Mouse (Mus musculus) inflammation-experienced regulatory T-cells, adult 6 months (primary cell): Measurements from ENCODE around the gene Irf2bpl. TPM values are rescaled to one million over a fixed set of nuclear protein-coding genes. Genes with fewer than 3 reads are reported as not detected.

Experiments
- ATAC-seq: one replicate; pipeline ENCODE4 v1.8.0; 2017
- polyA plus RNA-seq, 3 experiments: library from polyadenylated mRNA; unstranded; fragments of 100-300 nt; shearing (Covaris generic); gene quantifications; one replicate each; pipeline ENCODE4 v1.2.1; 2017

Gene Irf2bpl
- polyA plus RNA-seq, 3 experiments from 2014 or later: 8.0 to 14.6 (median 9.4) TPM

DNA sequence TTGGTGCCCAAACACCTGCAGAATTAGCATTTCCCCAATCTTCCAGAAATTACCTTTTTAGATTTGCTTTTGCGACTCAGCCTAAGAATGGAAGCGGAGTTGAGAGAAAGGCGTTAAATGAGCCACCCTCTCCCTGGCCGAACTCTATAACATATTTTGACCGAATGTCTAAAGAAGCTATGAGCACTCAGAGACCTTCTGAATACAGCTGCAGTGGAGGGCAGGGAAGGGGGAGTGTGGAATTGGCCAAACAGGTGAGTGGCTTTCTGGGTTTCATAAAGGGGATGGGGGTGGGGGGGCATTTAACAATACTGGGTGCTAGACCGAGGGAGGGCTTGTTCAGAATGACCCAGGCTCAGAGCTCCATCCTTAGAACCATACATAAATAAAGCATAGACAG lies 738 bp upstream of the Irf2bpl start:
- ATAC-seq: no peak

DNA sequence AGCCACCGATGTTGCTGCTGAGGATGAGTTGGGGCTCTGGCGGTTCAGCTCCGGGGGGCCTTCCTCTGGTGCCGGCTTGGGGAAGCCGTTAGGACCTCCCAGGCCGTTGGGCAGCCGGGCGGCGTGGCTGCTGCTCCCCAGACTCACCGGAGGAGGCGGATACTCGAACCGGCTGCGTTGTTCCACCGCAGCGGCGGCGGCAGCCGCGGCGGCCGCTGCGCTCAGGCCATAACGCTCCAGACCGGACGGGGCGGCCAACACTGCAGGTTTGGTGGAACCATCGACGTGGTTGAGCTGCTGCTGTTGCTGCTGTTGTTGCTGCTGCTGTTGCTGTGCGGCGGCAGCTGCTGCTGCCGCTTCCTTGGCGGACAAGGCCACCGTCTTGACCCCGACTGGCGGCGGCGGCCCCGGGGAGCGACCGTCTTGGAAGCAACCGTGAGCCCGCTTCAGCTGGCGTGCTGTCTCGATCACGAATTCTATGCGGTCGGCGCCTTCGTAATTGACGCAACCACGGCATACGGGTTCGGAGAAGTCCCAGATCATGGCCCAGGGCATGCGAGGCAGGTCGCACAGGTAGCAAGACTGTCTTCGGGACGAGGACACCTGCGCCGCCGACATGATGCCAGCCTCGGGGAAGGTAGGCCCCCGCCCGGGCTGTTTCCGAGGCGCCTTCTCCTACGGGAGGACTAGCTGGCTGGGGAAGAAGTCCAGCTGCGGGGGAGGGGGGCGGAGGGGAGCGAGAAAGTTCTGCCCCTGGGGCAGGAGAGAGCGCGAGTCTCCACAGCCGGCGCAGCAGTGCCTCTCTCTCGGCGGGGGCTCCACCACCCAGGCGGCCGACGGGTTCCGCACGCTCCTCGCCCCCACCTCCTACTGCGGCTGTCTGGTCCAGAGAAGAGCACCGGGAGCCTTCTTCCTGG lies 1.1 kb downstream of the Irf2bpl start:
- peak; percentile 9 for ATAC-seq

DNA sequence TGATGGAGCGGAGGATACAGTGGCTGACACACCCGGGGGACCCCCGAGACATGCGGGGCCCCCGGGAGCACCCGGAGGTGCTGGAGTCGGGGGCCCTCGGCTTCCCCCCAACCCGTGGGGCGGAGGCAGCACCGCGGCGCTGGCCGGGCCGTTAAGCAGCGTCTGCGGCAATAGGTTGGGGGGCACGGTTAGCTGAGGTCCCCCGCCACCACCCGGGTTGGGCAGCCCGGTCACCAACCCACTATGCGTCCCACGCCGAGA lies 1.6 kb downstream of the Irf2bpl start:
- ATAC-seq: no peak

DNA sequence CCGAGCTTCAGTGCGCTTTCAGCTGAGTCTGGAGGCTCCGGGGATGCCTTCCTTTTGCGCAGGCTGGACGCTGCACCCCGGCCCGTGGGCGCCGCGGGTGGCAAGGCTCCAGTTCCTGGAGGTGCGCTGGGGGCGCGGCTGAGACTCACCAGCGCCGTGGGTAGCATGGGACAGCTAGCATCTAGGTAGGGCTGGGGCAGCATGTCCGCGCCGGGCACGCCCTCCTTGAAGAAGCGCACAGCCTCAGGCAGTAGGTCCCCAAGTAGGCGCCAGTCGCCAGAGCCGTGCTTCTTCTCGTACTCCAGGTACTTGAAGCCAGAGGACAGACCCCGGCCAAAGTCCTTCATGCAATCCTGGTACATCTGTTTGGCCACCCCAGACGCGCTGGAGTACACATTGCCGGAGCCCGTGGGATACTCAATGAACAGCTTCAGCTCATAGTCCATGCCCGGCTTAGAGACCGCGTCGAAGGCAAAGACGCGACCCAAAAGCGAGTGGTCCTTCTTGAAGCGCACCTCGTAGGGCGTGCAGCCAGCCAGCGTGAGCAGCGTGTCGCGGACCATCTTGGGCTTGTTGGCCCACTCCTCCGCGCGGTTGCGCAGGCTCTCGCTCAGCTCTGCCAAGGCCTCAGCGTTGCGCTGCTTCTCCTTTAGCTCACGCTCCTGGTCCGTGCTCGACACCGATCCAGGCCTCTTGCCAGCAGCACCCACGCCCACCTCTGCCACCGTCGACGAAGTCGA lies 2.1 kb downstream of the Irf2bpl start:
- ATAC-seq: peak; percentile 12

DNA sequence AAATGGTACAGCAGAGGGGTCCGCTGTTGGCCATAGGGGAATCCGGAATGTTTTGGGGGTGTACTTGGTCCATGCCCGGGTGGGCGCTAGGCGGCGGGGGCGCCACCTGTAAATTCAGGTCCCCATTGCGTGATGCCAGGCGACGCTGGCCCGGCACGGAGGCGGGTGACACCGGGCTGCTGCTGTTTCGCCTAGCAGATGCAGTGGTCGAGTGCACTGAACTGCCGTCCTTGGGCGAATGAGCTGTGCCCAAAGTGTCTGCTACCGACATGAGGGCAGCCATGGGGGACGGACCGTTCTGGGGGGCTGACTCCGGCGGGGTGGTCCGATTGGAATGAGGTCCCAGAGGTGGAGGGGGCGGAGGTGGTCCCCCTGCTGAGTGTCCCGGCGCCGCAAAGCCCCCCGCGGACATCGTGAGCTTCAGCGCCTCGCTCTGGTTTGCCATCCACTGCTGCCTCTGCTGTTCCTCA lies 2.8 kb downstream of the Irf2bpl start:
- ATAC-seq: no peak

DNA sequence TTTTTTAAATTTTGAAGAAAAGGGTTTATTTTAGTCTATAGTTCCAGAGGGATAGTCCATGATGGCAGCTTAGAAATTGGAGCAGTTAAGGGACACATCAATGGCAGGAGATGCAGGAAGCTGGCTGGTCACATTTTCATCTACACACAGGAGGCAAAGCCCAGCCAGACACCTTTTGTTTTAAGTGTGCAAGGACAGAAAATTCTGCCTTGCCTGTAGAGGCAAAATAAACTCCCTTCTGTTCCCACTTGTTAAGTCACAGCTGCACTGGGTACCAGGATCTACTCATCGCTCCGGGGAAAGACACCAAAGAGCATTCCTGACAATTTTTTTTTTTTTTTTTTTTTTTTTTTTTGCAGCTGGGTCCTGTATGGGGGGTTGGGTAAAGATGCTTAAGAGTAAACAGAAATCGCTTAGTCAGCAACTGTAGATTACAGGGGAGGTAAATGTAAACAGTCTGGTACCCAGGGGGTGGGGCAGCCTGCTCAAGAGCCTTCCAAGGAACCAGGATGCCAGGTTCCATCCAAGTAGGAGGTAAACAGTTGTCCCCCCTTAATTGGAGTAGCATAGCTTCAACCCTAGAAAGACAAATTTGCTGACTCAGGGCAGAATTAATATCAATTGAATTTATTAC lies 4.4 kb downstream of the Irf2bpl start:
- no peak for ATAC-seq

DNA sequence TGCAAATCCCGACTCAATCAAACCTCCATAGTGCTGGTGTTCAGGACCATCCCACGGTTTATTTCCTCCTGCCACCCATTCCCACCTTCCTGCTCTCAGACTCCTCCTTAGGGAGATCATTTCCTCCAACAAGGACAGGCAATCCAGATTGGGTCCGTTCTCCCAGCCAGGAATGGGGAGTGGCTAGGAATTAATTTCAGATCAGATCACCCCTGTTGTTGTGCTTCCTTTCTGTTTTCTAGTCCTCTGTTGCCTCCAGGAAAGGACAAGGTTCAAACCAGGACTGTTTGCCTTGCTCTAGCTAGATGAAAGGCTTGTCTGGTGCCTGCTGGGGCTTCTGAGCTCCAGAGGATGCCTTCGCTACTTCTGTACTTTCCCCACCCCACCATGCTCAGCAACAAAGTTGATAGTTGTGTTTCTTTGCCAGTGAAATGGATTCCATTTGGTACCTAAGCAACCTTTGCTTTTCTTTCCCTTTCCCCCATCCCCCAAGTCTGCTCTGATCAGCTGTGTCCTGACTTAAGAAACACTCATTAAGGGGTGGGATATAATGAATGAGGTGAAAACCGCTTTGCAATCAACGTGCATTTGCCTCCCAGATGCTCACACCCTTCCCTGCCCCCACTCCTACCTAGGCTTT lies 5.0 kb downstream of the Irf2bpl start:
- ATAC-seq: no peak

DNA sequence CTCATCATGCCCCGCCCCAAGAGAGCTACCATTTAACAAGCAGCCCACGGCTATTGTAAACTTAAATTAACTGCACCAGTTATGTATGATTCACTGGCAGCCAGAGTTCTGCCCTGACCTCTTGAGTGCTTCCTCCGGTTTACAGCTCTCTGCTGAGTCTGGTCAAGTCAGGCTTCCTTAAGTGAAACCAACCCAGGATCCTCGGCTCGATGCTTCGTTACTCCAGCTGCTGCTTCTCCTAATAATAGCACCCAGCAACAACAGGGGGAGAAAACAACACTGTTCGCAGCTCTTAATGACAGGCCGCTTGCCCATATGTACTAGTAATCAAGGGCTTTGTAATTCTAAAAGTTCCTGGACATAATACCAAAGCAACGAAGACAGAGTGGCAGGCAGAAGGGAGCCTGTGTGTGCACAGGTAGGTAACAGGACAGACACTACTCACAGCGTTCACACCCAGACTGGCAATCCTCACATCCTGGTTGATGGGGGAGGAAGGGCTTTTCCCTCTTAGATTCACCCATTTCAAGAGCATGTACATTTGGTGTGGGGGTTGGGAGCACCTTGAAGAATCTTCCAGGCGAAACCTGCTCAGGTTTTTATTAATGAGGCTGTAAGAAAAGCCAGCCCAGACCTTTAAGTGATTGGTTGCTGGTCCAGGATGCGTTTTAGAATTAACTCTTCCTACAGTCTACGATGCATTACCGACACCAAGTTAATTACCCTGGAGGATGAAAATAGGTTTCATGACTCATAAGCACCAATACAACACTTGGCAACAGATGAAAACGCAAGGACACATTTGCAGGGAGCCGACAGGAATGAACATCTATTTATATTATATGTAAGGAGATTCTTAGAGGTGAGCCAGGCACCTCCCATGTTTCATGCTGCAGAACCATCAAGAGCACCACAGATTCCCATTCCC lies 5.9 kb downstream of the Irf2bpl start:
- ATAC-seq: no peak

DNA sequence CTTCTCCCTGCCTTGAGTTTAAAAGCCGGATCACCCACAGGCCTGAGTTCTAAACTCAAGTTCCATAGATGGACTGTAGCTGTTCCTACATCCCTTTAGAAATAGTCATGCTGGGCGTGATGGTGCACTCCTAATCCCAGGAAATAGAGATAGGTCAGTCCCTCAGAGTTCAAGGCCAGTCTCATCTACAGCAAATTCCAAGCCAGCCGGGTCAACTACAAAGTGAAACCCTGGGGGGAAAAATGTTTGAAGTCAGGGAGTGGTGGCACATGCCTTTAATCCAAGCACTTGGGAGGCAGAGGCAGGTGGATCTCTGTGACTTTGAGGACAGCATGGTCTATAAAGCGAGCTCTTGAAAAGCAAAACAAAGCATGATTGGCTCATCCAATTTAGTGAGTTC lies 7.6 kb downstream of the Irf2bpl start:
- no peak for ATAC-seq

DNA sequence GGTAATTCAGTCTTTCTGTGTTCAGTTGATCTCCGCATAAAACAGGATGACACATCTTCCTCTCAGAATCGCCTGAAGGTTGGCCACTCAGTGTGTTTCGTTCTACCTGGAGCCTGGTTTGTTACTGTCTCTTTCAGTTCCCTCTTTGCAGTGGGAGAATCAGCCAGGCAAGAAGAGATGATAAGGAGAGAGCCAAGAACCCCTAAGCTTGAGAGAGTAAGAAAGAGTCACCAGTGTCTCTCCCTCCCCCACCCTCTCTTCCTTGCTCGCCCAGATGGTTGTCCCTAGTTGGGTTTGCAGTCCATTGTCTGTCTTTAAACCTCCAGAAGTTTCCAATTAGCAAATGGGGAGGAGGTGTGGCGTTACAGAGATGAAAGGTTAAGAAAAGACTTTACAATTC lies 8.5 kb downstream of the Irf2bpl start:
- ATAC-seq: no peak

DNA sequence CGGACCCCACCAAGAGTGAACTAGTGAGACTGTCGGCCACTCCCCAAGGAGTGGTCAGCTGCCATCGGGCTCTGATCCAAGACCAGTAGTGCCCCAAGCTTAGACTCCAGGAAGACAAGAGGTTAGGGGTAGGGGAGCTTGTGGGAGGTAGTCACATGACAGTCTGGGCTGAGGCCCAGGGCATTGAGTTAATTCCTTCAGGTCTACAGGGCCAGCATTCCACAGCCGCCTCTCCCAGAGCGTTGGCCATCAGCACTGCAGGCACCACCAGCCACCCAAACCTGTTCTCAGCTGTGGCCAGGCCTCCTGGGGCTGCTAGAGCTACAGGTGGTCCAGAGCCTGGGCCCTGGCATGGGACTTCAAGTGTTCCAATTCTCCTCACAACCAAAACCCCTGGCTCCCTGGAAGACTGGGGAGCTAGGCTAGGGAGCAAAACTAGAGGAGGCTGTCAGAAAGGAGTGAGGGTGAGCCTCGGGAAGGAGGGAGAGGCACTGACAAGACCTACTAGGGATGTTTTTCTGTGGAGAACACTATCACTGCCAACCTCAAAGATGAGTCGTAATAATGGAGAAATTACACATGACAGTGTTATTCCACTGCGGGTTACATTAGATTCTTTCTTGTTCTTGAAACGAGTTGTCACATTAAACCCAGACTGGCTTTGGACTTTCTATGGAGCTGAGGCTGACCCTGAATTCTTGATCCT lies 12.1 kb downstream of the Irf2bpl start:
- ATAC-seq: no peak

DNA sequence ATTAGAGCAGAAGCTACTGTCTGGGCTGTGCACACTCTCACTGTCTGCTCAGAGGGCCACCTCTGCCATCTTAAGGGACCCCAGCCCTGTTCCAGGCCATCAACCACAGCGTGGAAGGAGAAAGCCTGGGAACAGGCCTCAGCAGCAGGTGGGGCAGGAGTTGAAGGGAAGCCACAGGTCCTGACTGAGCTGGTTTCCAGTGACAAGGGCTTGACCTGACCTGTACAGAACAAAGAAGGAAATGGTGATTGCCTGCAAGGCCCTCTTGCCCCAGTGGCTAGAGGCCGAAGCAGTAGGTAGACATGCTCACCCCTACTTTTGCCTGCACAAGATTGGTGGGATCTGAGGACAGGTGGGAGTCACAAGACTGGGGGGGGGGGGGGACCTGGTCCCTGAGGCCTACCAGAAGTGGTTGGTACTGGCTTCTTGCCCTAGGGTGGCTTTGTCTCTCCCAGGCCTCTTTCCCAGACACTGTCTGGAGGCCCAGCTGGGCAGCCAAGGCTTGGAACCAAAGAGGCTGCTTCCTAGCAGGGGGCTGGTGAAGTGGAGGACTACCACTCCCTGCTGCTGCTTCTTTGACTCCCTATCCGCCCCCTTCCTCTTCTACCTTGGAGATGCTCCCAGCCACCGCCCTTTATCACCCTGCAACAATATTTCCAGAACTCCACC lies 12.8 kb downstream of the Irf2bpl start:
- no peak for ATAC-seq

DNA sequence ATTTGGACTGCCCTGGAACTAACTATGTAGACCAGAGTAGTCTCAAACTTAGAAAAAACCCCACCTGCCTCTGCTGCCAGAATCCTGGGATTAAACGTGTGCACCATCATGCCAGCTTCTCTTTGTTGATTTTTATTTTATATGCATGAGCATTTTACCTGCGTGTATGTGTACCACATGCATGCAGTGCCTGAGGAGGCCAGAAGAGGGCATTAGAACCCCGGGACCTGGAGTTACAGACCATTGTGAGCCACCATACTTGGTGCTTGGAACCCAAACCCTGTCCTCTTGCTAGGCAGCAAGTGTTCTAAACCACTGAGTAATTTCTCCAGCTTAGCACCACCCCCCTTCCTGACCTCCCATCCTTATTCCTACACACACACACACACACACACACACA lies 13.6 kb downstream of the Irf2bpl start:
- ATAC-seq: no peak

DNA sequence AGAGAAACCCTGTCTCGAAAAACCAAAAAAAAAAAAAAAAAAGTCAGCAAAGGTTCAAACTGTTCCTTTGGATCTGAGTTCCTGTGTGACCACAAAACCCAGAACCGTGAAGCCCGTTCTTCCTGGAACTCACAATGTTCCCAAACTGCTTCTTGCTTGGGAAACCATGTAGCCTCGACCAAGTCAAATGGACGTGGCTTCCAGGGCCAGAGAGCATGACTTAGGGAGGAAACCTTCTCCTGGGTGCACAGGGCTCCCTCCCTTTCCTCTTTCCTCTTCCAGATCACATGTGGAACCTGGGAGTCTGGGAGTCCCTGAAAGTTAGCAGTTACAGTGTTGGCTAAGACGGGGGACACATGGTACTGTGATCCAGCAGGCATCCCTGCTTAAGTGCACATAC lies 14.8 kb downstream of the Irf2bpl start:
- ATAC-seq: no peak

DNA sequence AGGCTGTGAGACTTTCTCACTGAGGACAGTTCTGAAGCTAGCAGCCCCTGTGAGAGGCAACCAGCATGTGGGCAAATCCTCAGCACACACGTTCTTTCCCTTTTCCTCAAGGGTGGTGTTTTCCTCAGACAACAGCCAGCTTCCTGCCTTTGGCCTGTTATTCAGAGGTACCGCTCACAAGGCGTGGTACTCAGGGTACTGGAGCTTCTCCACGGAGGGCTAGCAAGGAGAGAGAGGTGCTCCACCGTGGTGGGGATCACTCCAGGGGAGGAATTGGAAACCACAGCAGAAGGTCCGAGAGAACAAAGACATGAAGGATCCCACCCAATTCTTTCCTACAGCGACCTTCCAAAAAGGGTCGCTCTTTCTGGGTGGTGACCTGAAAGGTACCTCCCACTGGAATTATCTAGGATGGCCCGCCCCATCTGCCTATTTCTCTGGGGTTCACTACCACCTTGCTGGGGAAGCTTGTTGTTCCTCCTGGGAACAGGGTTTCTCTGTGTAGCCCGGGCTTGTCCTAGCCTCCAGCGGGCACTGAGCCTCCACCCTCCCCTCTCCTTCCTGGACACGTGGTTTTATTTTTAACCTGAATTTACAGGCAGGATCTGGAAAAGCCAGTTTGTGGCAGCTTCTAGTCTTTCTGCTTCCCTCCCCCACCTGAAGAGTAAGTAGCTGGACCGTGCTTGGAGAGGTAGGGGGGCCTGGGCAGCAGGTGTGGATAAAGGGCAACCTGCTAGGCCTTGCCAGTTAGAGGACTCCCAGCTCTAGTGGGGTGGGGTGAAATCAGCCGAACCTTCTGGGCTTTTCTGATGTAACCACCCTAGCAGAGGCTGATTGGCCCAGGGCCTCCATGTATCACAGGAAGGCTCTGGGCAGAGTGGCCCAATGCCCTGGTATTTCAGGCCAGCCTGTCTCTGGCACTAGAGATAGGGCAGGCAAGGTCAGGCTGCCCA lies 17.1 kb downstream of the Irf2bpl start:
- ATAC-seq: no peak

DNA sequence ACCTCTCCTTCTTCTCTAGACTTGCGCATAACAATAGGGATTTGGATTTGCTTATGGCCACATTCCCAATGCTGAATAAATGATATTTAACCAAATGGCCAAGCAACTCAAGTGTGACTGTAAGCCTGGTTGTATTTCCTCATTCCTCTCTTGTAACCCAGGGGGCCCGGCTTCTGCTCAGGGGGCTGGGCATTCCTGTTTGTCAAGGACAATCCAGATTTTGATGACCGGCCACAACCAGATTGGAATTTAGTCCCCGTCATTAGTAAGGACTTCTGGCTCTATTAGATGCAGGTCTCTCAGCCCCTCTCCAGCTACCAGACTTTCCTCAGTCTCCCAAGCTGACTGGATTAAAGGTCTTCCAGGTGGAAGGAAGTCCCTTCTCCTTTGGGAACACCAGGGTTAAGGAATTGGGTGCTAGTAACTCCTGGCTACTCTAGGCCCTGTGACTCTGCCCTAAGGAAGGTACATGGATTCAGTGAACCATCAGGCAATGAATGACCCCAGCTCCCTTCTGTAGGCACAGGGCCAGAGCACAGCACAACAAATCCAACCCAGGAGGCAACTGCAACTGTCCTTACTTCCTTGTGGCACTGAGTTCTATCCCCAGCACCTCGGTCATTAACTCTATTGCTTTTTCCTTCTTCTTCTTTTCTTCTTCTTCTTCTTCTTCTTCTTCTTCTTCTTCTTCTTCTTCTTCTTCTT lies 20.1 kb downstream of the Irf2bpl start:
- no peak for ATAC-seq

DNA sequence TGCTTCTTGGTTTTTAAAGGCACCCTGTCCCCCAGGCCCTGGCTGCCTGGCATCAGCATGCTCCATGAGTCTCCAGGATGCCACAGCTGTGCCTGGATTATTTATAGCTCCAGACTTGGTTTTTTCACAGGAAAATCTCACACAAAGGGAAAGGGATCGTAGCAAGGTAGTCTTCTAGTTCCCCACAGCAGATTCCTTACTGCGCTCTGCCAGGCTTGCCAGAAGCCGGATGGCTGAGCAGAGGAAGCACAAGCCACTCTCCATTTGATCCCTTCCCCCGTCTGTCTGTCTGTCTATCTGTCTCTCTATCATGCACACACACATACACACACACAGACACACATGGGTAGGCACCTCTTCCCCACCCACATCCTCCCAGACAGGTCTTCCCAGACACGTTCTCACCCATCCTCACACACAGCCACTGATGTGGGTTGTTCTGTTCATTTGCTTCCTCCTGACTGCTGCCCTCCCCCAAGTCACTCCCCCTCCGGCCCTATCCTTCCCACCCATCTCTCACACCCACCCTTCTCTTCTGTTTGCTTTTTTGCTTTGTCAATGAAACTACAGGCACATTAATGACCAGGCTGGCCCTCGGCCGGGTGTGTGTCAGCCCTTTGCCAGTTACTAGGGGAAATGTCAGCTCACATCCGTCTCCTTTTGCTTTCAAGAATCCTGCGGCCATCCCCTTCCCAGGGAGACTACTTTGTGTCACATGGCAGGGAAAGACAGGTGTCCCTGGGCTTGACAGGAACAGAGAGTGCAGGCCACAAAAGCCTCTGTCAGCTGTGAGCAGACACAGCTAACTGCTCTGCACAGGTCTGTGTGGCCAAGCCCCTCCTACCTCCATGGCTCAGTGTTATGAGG lies 24.4 kb downstream of the Irf2bpl start:
- peak; percentile 80 for ATAC-seq
